Mouse (Mus musculus) testis, adult 2 months (tissue): Measurements from ENCODE around the gene Kirrel3.

ENCODE experiments used
- CTCF ChIP-seq: fragments of 200-500 bp; IDR thresholded peaks from 2 replicates; pipeline ENCODE4 v1.5.1; 2012; ENCODE audit warnings: low read depth, mild to moderate bottlenecking, inconsistent platforms, low read length, moderate library complexity; ENCODE audit not compliant: control insufficient read depth, insufficient read depth, insufficient replicate concordance
- POLR2A ChIP-seq: fragments of 200-500 bp; IDR thresholded peaks from 2 replicates; pipeline ENCODE4 v1.6.1; 2012; ENCODE audit warnings: low read depth, mild to moderate bottlenecking, inconsistent platforms, low read length, moderate library complexity; ENCODE audit not compliant: control insufficient read depth

DNA sequence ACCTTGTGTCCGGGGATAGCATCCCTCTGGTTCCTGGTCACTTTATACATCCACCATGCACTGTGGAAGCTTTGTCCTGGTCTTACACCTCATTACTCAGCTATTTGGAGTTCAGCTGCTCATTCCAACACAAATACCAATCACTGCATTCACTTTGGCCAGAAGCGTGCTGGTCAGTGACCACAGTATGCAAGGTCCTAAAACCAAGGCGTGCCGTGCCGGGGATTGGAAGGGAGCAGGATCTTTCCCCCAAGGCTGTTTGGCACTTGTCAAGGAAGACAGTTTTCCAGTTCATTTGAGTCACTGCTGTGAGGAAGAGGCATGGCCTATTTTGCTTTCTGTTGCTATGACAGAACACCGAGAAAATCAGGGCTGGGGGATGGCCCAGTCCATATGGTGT is 546.8 kb downstream of the Kirrel3 start:
- TF ChIP-seq POLR2A: no peak
- TF ChIP-seq CTCF: no peak
